Mouse (Mus musculus): ENCODE results near the gene Aurkc.
"Not testable (repeated sequence)": the region's sequence is repeated elsewhere in the genome, so short reads cannot be mapped to it uniquely, and the experiment has no call there.

Gene Aurkc

DNA sequence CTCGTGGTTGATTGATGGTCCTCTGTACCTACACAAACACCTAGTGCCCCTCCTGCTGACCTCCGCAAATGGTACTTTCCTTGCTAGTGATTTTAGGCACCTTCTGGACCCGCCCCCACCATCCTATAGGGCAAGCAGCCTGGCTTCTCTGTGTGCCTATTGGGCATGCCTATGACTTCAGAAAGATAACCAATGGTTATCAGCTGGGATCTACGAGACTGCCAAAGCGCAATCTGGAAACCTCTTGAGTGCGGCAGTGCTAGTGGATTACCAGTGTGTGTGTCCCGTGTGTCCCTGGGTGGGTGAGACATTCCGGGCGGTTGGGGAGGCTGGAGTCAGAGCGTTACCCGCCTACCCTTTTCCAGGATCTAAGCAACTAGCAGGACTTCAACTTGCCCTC lies at the start of gene Aurkc:
Gene Aurkc, plus strand, starts transcription at position 50 of the 400 bp plus-strand sequence.
- not testable (repeated sequence) for DNase-seq

- not testable (repeated sequence) for DNase-seq
Measured at GRCm38 (mm10) chr7:6948061-6948460, 47.0 kb upstream of the Aurkc start.

- DNase-seq = no peak
Measured at GRCm38 (mm10) chr7:6956576-6956975, 38.5 kb upstream of the Aurkc start.

- DNase-seq = no peak
Measured at GRCm38 (mm10) chr7:6958574-6958973, 36.5 kb upstream of the Aurkc start.

- no peak for DNase-seq
Measured at GRCm38 (mm10) chr7:6973566-6973965, 21.5 kb upstream of the Aurkc start.

DNA sequence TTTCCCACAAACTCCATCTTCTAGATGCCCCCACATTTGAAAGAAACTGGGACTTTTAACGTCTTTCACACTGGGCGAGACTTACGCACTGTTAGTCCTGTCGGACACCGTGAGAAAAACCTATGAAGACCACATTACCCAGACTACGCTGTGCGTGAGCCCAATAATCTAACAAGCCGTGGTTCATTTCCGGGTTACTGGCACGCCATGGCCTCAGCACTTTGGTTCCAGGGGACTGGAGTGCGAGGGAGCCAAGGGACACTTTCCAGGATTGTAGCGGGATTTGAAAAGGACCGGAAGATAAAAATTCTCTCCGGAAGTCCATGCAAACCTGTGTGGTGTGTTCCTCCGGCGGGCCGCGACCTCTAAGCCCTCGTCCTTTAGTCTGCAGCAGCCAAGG lies 18.2 kb upstream of the Aurkc start:
- DNase-seq = no peak

DNA sequence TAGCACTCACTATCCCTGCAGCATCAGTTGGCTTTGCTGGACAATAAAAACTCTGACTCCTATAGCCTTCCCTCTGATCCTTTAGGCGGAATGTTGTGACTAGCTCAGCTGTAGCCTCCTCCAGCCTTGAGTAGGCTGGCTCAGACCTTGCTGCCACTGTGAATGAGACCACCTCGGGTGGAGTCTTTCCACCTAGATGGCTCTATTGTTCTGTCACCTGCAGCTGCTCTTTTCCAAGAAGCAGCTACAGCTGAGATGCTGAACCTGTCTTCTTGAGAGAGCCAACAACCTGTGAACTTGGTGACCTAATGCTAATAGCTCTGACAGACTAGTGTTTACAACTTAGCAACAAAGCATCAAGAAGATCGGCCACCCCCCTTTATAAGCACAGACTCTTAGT lies 3.8 kb downstream of the Aurkc start:
- DNase-seq = not testable (repeated sequence)

DNA sequence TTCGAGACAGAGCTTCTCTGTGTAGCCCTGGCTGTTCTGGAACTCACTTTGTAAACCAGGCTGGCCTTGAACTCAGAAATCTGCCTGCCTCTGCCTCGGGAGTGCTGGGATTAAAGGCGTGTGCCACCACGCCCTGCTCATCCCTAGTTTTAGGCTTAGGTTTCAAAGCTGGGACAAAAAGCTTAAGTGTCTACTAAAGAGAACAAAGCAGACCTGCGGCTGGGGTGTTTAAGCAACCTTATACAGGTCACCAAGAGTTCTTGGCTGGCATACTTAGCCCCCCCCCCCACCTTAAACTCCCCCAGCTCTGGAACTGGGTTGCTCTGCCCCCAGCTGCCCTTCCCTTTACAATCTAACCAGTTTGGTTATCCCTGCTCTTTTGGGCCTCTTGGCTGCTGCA lies 10.3 kb downstream of the Aurkc start:
- DNase-seq = not testable (repeated sequence)

DNA sequence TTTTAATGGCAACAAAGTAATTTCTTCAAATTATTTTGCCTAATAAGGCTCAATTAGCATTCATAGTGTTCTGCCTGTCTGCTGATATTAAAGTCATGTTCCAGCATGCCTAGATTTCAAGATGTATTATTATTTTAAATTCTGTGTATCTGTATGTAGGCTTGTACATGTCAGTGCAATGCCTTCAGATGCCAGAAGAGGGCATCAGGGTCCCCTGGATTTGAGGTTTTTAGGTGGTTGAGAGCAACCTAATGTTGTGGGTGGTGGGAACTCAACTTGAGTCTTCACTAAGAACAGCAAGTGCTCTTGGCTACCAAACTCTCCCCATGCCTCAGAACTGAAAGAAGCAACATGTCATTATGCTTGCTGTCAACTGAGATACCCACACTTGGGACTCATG lies 32.3 kb downstream of the Aurkc start:
- DNase-seq = no peak

DNA sequence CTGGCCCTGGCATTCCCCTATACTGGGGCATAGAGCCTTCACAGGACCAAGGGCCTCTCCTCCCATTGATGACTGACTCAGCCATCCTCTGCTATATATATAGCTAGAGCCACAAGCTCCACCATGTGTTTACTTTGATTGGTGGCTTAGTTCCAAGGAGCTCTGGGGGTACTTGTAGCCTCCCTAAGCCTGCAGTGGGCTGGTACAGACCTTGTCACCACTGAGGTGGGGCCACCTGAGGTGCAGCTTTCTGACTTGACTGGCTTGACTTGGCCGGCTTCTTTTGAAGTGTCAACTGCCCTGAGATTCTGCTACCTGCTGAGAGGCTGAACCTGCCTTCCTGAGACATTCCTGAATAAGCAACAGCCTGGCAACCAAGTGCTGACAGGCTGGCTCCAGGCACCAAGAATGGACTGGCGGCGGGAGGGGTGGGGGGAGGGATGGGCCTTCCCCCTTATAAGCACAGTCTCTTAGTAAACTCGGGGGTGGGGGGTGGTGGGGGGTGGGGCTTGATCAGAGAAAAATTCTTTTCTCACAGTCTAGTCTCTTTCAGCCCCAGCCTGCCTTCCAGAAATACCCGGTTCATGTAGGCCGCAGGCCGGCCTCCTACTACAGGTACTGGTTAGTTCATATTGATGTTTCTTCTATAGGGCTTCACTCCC lies 54.7 kb downstream of the Aurkc start:
- not testable (repeated sequence) for DNase-seq

All from kidney, postnatal 4 days (tissue).